Mouse (Mus musculus) limb, embryonic 13.5 days (tissue): ENCODE results near the gene Nhlrc4. TPM values are rescaled to one million over a fixed set of nuclear protein-coding genes. Genes with fewer than 3 reads are reported as not detected.

Source experiments
- ATAC-seq: fragments of 200-750 bp; cut with Nextera tagmentation; 2 replicates; pipeline ENCODE4 v1.8.0; 2017; ENCODE audit warnings: low read depth, moderate number of reproducible peaks, moderate TSS enrichment; ENCODE audit not compliant: low FRiP score
- H3K27ac ChIP-seq: fragments of 300-500 bp; sonication (generic); 2 replicates; pipeline ENCODE4 v1.5.1; 2015; ENCODE audit warnings: inconsistent platforms, mild to moderate bottlenecking, moderate library complexity
- H3K27me3 ChIP-seq: fragments of 300-500 bp; sonication (generic); 2 replicates; pipeline ENCODE4 v1.6.1; 2015; ENCODE audit warnings: mild to moderate bottlenecking, inconsistent platforms
- H3K36me3 ChIP-seq: fragments of 300-500 bp; sonication (generic); 2 replicates; pipeline ENCODE4 v1.6.1; 2015; ENCODE audit warnings: inconsistent platforms, mild to moderate bottlenecking, moderate library complexity
- H3K4me1 ChIP-seq: fragments of 300-500 bp; sonication (generic); 2 replicates; pipeline ENCODE4 v1.6.1; 2015; ENCODE audit warnings: inconsistent platforms
- H3K4me2 ChIP-seq: fragments of 300-500 bp; sonication (generic); replicated peaks from 2 replicates; pipeline ENCODE4 v1.6.1; 2015; ENCODE audit warnings: inconsistent platforms, mild to moderate bottlenecking, moderate library complexity
- H3K4me3 ChIP-seq: fragments of 300-500 bp; sonication (generic); 2 replicates; pipeline ENCODE4 v1.5.1; 2015; ENCODE audit warnings: moderate library complexity, mild to moderate bottlenecking, inconsistent platforms
- H3K9ac ChIP-seq: fragments of 300-500 bp; sonication (generic); 2 replicates; pipeline ENCODE4 v1.6.1; 2015; ENCODE audit warnings: mild to moderate bottlenecking, inconsistent platforms
- H3K9me3 ChIP-seq: fragments of 300-500 bp; sonication (generic); 2 replicates; pipeline ENCODE4 v1.6.1; 2016; ENCODE audit warnings: inconsistent platforms
- WGBS: fragments of 180-500 bp; shearing (Covaris S2); methylation state at CpG from one replicate; pipeline ENCODE4 v1.1.7; 2015; 5-methylcytosine and 5-hydroxymethylcytosine counted together
- polyA plus RNA-seq: library from polyadenylated mRNA; unstranded; fragments of >200 nt; fragmentation: Nextera tagmentation; extraction: Ambion mirVana; gene quantifications from 2 replicates; pipeline ENCODE4 v1.2.1, GENCODE M21; 2015

Nhlrc4 gene
- polyA plus RNA-seq, 1 experiment from 2014 or later = not detected

GRCm38 (mm10) chr17:25955736-25956135, 11.0 kb upstream of the Nhlrc4 start:
- Histone ChIP-seq H3K9me3 (no peaks in the 10 kb centered on the region), H3K4me1 (peaks cover 15% of the 10 kb centered on the region), H3K9ac (no peak overlapping the region), H3K27ac (no peak overlapping the region), H3K36me3 (peaks cover 36% of the 10 kb centered on the region), H3K27me3 (peaks cover 40% of the 10 kb centered on the region), H3K4me2 (no peak overlapping the region), H3K4me3 (no peak overlapping the region)
- ATAC-seq = no peak
- WGBS = 56% methylated on average over 3 of the region's 3 CpGs

- Histone ChIP-seq H3K9ac (no peak overlapping the region), H3K27me3 (peaks cover 50% of the 10 kb centered on the region), H3K27ac (no peak overlapping the region), H3K4me2 (no peak overlapping the region), H3K36me3 (peaks cover 26% of the 10 kb centered on the region), H3K9me3 (no peaks in the 10 kb centered on the region), H3K4me1 (peaks cover 15% of the 10 kb centered on the region), H3K4me3 (no peak overlapping the region)
- ATAC-seq = no peak
- 85% methylated on average over 2 of the region's 2 CpGs for WGBS
Observed at GRCm38 (mm10) chr17:25954671-25955070, 9.9 kb upstream of the Nhlrc4 start.

GRCm38 (mm10) chr17:25953161-25953560, 8.4 kb upstream of the Nhlrc4 start:
- peaks cover 10% of the 10 kb centered on the region for H3K36me3 ChIP-seq
- H3K27me3 ChIP-seq = peaks cover 55% of the 10 kb centered on the region
- H3K4me1 ChIP-seq = peaks cover 15% of the 10 kb centered on the region
- no peak for ATAC-seq
- H3K27ac ChIP-seq = no peak overlapping the region
- H3K4me2 ChIP-seq = no peak overlapping the region
- 80% methylated on average over 5 of the region's 5 CpGs for WGBS
- no peaks in the 10 kb centered on the region for H3K9me3 ChIP-seq
- H3K4me3 ChIP-seq = no peak overlapping the region
- no peak overlapping the region for H3K9ac ChIP-seq

GRCm38 (mm10) chr17:25951803-25952623, 7.3 kb upstream of the Nhlrc4 start, which contains the start of gene A930017K11Rik:
Gene A930017K11Rik (minus strand): TSS chr17:25952565.
- H3K9me3 ChIP-seq = no peaks in the 10 kb centered on the region
- H3K27me3 ChIP-seq = peaks cover 55% of the 10 kb centered on the region
- H3K27ac ChIP-seq = no peak within 1 kb of the TSS
- peaks cover 15% of the 10 kb centered on the region for H3K4me1 ChIP-seq
- peak; percentile 11; the same call in 1 of the 2 replicates for ATAC-seq
- H3K9ac ChIP-seq = peak within 1 kb of the TSS; percentile 58
- H3K4me3 ChIP-seq = peak within 1 kb of the TSS; percentile 47
- under 1% methylated on average over 58 of the region's 58 CpGs for WGBS
- no peaks in the 10 kb centered on the region for H3K36me3 ChIP-seq
- peak within 1 kb of the TSS; percentile 80 for H3K4me2 ChIP-seq

- 0 out of 2 replicates have a peak, but pooled peaks have one; percentile 25 for ATAC-seq
- no peaks in the 10 kb centered on the region for H3K36me3 ChIP-seq
Observed at GRCm38 (mm10) chr17:25951225-25951802, 6.6 kb upstream of the Nhlrc4 start.

GRCm38 (mm10) chr17:25950706-25951105, 5.9 kb upstream of the Nhlrc4 start:
- peaks cover 55% of the 10 kb centered on the region for H3K27me3 ChIP-seq
- no peak for ATAC-seq
- no peak overlapping the region for H3K27ac ChIP-seq
- 0% methylated on average over 3 of the region's 3 CpGs for WGBS
- no peak overlapping the region for H3K4me3 ChIP-seq
- no peaks in the 10 kb centered on the region for H3K36me3 ChIP-seq
- no peak overlapping the region for H3K9ac ChIP-seq
- no peaks in the 10 kb centered on the region for H3K9me3 ChIP-seq
- peaks cover 15% of the 10 kb centered on the region for H3K4me1 ChIP-seq
- no peak overlapping the region for H3K4me2 ChIP-seq

More at GRCm38 (mm10) chr17:25951225-25951802, 6.6 kb upstream of the Nhlrc4 start:
- H3K27ac ChIP-seq = no peak overlapping the region
- H3K27me3 ChIP-seq = peaks cover 55% of the 10 kb centered on the region
- under 1% methylated on average over 33 of the region's 33 CpGs for WGBS
- H3K9me3 ChIP-seq = no peaks in the 10 kb centered on the region
- peak overlapping the region; percentile 80 for H3K4me2 ChIP-seq
- peak overlapping the region; percentile 47 for H3K4me3 ChIP-seq
- H3K4me1 ChIP-seq = peaks cover 15% of the 10 kb centered on the region
- peak overlapping the region; percentile 58 for H3K9ac ChIP-seq

GRCm38 (mm10) chr17:25949981-25950380, 5.2 kb upstream of the Nhlrc4 start:
- 71% methylated on average over 5 of the region's 5 CpGs for WGBS
- Histone ChIP-seq H3K4me1 (peaks cover 15% of the 10 kb centered on the region), H3K36me3 (no peaks in the 10 kb centered on the region), H3K9me3 (no peaks in the 10 kb centered on the region), H3K4me2 (no peak overlapping the region), H3K9ac (no peak overlapping the region), H3K27ac (no peak overlapping the region), H3K4me3 (no peak overlapping the region), H3K27me3 (peaks cover 55% of the 10 kb centered on the region)
- ATAC-seq = no peak

- Histone ChIP-seq H3K9ac (no peak overlapping the region), H3K36me3 (no peaks in the 10 kb centered on the region), H3K9me3 (no peaks in the 10 kb centered on the region), H3K4me3 (no peak overlapping the region), H3K27ac (no peak overlapping the region), H3K27me3 (peaks cover 39% of the 10 kb centered on the region), H3K4me2 (no peak overlapping the region), H3K4me1 (peaks cover 15% of the 10 kb centered on the region)
- 79% methylated on average over 8 of the region's 8 CpGs for WGBS
- ATAC-seq = no peak
Observed at GRCm38 (mm10) chr17:25948051-25948450, 3.3 kb upstream of the Nhlrc4 start.

GRCm38 (mm10) chr17:25947576-25947975, 2.8 kb upstream of the Nhlrc4 start:
- Histone ChIP-seq H3K9me3 (no peaks in the 10 kb centered on the region), H3K4me1 (peaks cover 15% of the 10 kb centered on the region), H3K36me3 (no peaks in the 10 kb centered on the region), H3K27ac (no peak overlapping the region), H3K27me3 (peaks cover 34% of the 10 kb centered on the region), H3K4me2 (no peak overlapping the region), H3K4me3 (no peak overlapping the region), H3K9ac (no peak overlapping the region)
- ATAC-seq = no peak
- 86% methylated on average over 4 of the region's 4 CpGs for WGBS

- no peak overlapping the region for H3K4me3 ChIP-seq
- ATAC-seq = no peak
- no peak overlapping the region for H3K4me2 ChIP-seq
- peaks cover 27% of the 10 kb centered on the region for H3K27me3 ChIP-seq
- H3K9ac ChIP-seq = no peak overlapping the region
- H3K36me3 ChIP-seq = no peaks in the 10 kb centered on the region
- 83% methylated on average over 8 of the region's 8 CpGs for WGBS
- H3K4me1 ChIP-seq = peaks cover 16% of the 10 kb centered on the region
- no peaks in the 10 kb centered on the region for H3K9me3 ChIP-seq
- no peak overlapping the region for H3K27ac ChIP-seq
Observed at GRCm38 (mm10) chr17:25946891-25947290, 2.1 kb upstream of the Nhlrc4 start.

GRCm38 (mm10) chr17:25946349-25946748, 1.6 kb upstream of the Nhlrc4 start:
- Histone ChIP-seq H3K9ac (no peak overlapping the region), H3K4me1 (peaks cover 10% of the 10 kb centered on the region), H3K9me3 (no peaks in the 10 kb centered on the region), H3K27ac (no peak overlapping the region), H3K4me3 (no peak overlapping the region), H3K36me3 (no peaks in the 10 kb centered on the region), H3K27me3 (peaks cover 22% of the 10 kb centered on the region), H3K4me2 (no peak overlapping the region)
- ATAC-seq = no peak
- WGBS = 73% methylated on average over 7 of the region's 7 CpGs

GRCm38 (mm10) chr17:25945517-25946155, 875 bp upstream of the Nhlrc4 start:
- H3K27me3 ChIP-seq = peaks cover 14% of the 10 kb centered on the region
- peak overlapping the region; percentile 19; the same call in 1 of the 2 replicates for H3K9ac ChIP-seq
- no peaks in the 10 kb centered on the region for H3K9me3 ChIP-seq
- no peak overlapping the region for H3K27ac ChIP-seq
- ATAC-seq = no peak
- H3K4me1 ChIP-seq = peaks cover 12% of the 10 kb centered on the region
- no peaks in the 10 kb centered on the region for H3K36me3 ChIP-seq
- no peak overlapping the region for H3K4me3 ChIP-seq
- no peak overlapping the region for H3K4me2 ChIP-seq
- 73% methylated on average over 9 of the region's 9 CpGs for WGBS
